Mouse (Mus musculus): Measurements from ENCODE around the gene Adgra1. TPM values are rescaled to one million over a fixed set of nuclear protein-coding genes. Genes with fewer than 3 reads are reported as not detected.

Gene Adgra1
- polyA plus RNA-seq, 1 experiment from 2014 or later: not detected

DNA sequence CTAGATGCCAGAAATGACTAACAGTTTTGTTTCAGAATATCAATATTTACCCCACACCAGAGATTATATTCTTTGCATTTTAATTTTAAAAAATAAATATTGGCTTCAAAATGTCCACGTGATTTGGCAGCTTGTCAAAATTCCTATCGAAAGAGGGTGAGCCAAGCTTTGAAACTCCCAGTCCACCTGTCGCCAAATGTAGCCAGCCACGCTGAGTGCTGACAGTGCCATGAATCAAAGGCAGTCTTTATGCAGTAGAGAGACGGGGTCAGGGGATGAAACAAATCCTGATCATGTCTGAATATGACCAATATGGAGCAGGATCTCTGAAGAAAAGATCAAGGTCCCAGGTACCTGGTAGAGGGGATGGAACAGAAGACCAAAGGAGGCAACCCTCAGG, 57.8 kb downstream of the Adgra1 start:
- H3K4me2 ChIP-seq: no peak overlapping the region
- H3K27ac ChIP-seq: no peak overlapping the region
- H3K27me3 ChIP-seq: peaks cover 54% of the 10 kb centered on the region
- no peaks in the 10 kb centered on the region for H3K36me3 ChIP-seq
- 76% methylated on average over 5 of the region's 5 CpGs for WGBS
- no peak overlapping the region for H3K4me3 ChIP-seq (replicated peaks)
- H3K4me1 ChIP-seq (replicated peaks): 0 out of 2 replicates have a peak, but pooled peaks cover 9% of the 10 kb centered on the region
- no peak for ATAC-seq (ENCODE audit: insufficient number of reproducible peaks, insufficient read depth, low FRiP score, low TSS enrichment, low read depth)
- H3K9ac ChIP-seq (replicated peaks): no peak overlapping the region
- H3K9me3 ChIP-seq: no peaks in the 10 kb centered on the region

DNA sequence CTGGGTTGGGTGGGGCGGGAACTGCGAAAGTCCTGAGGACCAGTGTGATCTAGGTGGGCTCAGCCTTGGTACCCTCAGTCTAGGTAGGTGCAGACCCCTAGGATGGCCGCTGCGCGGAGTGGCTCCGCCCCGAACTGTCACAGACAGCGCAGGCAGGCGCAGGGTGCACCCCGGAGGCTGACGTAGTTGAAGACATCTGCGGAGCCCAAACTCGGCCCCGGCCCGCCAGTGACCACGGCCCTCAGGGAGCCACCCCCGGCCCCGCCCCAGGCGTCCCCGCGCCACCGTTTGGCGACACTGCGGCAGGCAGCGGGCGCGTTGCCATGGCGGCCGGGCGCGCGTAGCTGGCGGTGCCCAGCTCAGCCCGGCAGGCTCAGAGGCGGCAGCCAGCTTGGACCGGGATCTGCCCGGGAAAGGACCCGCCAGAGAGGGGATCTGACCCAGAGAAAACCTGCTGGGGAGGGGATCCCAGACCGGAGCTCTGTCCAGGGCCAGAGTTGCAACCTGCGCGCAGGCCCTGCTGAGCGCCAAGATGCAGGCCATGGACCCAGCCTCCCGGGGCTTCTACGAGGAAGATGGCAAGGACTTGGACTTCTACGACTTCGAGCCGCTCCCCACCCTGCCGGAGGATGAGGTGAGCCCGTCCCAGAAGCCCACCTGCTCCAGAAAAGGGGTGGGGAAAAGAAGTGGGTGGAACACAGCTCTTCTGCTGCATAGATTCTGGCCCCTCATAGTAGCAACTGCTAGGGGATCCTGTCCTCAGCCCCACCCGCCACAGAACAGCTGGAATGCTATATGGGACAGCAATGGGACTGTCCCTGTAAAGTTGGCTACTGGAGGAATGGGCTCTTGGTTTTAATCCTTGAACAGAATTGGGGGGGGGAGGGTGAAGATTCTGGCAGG, 60.9 kb downstream of the Adgra1 start, which contains the start of gene Kndc1:
Gene Kndc1, plus strand, starts transcription at position 42 of the 903 bp plus-strand sequence.
- Histone ChIP-seq H3K27me3 (peaks cover 82% of the 10 kb centered on the region), H3K4me3 (replicated peaks) (peak within 1 kb of the TSS; percentile 50), H3K4me2 (peak within 1 kb of the TSS; percentile 92), H3K9ac (replicated peaks) (peak within 1 kb of the TSS; percentile 47; the same call in 1 of the 2 replicates), H3K36me3 (no peaks in the 10 kb centered on the region), H3K9me3 (no peaks in the 10 kb centered on the region), H3K27ac (no peak within 1 kb of the TSS), H3K4me1 (replicated peaks) (0 out of 2 replicates have a peak, but pooled peaks cover 9% of the 10 kb centered on the region)
- ATAC-seq (ENCODE audit: insufficient number of reproducible peaks, insufficient read depth, low FRiP score, low TSS enrichment, low read depth): peak; percentile 34; the same call in 1 of the 2 replicates
- WGBS: 2% methylated on average over 50 of the region's 50 CpGs

DNA sequence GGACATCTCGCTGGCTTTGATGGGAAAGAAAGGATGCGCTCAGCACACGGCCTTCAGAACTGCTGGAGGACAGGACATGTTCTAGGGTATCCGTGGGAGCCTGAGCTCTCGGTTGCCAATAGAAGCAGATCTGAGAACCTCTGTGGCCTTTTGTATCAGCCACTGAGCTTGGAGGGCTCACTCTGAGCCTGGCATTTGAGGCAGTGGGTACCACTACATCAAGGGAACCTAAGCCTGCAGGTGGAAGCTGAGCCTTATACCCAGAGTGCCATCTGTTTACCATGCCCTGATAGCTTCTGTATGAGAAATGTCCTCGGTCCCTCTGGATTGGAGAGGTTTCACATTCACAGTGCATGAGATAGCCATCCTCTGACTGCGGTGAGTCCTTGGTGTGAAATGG, 62.3 kb downstream of the Adgra1 start:
- Histone ChIP-seq H3K9me3 (no peaks in the 10 kb centered on the region), H3K27ac (no peak overlapping the region), H3K9ac (replicated peaks) (no peak overlapping the region), H3K27me3 (peaks cover 74% of the 10 kb centered on the region), H3K4me3 (replicated peaks) (no peak overlapping the region), H3K4me1 (replicated peaks) (0 out of 2 replicates have a peak, but pooled peaks cover 9% of the 10 kb centered on the region), H3K36me3 (no peaks in the 10 kb centered on the region), H3K4me2 (no peak overlapping the region)
- no peak for ATAC-seq (ENCODE audit: insufficient number of reproducible peaks, insufficient read depth, low FRiP score, low TSS enrichment, low read depth)
- WGBS: 82% methylated on average over 7 of the region's 7 CpGs

DNA sequence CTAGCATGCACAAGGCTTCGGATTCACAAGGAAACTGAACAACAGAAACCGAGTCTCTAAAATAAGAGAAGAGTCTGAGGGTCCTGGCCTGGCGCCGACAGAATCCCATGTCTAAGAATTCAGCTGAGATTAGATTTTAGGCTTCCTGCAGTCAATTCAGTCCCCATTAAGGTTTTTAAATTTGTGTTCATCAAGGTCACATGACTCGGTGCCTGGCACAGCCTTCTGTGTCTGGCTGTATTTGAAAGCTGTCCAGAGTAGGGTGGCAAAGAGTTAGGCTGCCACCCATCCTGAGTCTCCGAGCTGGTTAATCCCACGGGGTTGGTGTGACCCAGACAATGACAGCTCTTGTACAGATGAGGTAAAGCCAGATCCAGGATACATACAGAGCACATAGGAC, 62.8 kb downstream of the Adgra1 start:
- Histone ChIP-seq H3K9ac (replicated peaks) (no peak overlapping the region), H3K36me3 (no peaks in the 10 kb centered on the region), H3K9me3 (no peaks in the 10 kb centered on the region), H3K27me3 (peaks cover 74% of the 10 kb centered on the region), H3K4me1 (replicated peaks) (0 out of 2 replicates have a peak, but pooled peaks cover 9% of the 10 kb centered on the region), H3K4me2 (no peak overlapping the region), H3K4me3 (replicated peaks) (no peak overlapping the region), H3K27ac (no peak overlapping the region)
- no peak for ATAC-seq (ENCODE audit: insufficient number of reproducible peaks, insufficient read depth, low FRiP score, low TSS enrichment, low read depth)
- 82% methylated on average over 7 of the region's 7 CpGs for WGBS

DNA sequence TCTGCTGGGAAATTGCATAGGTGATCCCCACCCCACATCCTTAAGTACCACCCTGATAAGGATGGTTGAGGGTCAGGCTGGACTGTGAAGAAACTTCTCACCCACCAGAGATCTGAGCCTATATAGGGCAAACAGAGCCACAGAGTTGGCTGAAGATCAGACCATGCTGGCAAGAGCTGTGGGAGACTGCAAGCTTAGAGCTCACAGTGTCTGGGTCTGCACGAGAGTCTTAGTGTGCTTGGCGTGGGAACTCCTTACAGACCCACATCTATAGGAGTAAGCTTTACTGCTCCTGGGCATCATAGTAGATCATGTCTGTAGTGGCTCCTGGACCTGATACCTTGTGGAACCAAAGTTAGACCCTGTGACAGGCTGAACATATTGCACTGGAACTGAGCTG, 64.6 kb downstream of the Adgra1 start:
- 87% methylated on average over 2 of the region's 2 CpGs for WGBS
- no peaks in the 10 kb centered on the region for H3K9me3 ChIP-seq

DNA sequence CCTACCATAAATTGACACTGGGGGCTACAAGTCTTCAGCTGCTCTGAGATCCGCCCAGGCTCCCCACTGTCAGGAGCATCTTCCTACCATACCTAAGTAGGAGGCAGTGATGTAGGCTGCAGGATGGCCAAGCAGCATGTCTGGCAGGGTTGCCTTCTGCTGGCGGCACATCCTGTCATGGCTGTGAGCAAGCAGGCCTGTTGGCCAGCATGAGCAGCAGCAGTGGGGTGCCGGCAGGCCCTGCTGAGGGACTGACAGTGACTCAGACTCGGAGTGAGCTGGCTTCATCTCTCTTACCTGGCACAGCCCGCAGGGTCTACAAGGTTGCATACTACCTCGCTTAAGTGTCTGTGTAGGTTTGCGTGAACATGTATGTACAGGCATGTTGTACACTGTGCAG, 65.5 kb downstream of the Adgra1 start:
- Histone ChIP-seq H3K36me3 (no peaks in the 10 kb centered on the region), H3K27ac (no peak overlapping the region), H3K9ac (replicated peaks) (no peak overlapping the region), H3K4me3 (replicated peaks) (no peak overlapping the region), H3K27me3 (peaks cover 56% of the 10 kb centered on the region), H3K4me2 (no peak overlapping the region), H3K4me1 (replicated peaks) (0 out of 2 replicates have a peak, but pooled peaks cover 6% of the 10 kb centered on the region), H3K9me3 (no peaks in the 10 kb centered on the region)
- peak; percentile 31; the same call in 1 of the 2 replicates for ATAC-seq (ENCODE audit: insufficient number of reproducible peaks, insufficient read depth, low FRiP score, low TSS enrichment, low read depth)
- 79% methylated on average over 7 of the region's 7 CpGs for WGBS

More for the DNA sequence above, 64.6 kb downstream of the Adgra1 start:
- no peak overlapping the region for H3K4me3 ChIP-seq (replicated peaks)
- peaks cover 63% of the 10 kb centered on the region for H3K27me3 ChIP-seq
- H3K36me3 ChIP-seq: no peaks in the 10 kb centered on the region
- H3K4me2 ChIP-seq: no peak overlapping the region
- no peak overlapping the region for H3K27ac ChIP-seq
- H3K4me1 ChIP-seq (replicated peaks): 0 out of 2 replicates have a peak, but pooled peaks cover 9% of the 10 kb centered on the region
- no peak overlapping the region for H3K9ac ChIP-seq (replicated peaks)
- ATAC-seq (ENCODE audit: insufficient number of reproducible peaks, insufficient read depth, low FRiP score, low TSS enrichment, low read depth): no peak

DNA sequence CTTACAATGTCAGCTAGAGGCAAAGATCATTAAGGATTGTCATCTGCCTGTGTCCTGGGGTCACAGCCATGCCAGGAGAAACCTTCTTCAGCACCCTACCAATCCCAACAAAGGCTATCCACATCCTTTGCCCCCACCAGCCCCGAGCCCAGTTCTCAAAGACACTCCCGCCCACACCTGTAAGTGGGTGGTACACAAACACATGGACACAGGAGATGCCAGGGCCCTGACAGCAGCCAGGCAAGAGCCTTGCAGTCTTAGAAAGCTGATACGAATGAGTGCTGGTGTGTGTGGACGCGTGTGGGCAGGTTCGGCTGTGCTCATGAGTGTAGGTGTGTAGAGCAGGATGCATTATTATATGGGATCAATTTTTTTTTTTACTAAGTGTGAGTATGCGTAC, 66.5 kb downstream of the Adgra1 start:
- no peaks in the 10 kb centered on the region for H3K4me1 ChIP-seq (replicated peaks)
- 95% methylated on average over 7 of the region's 7 CpGs for WGBS
- peaks cover 52% of the 10 kb centered on the region for H3K27me3 ChIP-seq
- no peaks in the 10 kb centered on the region for H3K9me3 ChIP-seq
- H3K4me2 ChIP-seq: no peak overlapping the region
- no peak overlapping the region for H3K27ac ChIP-seq
- H3K4me3 ChIP-seq (replicated peaks): no peak overlapping the region
- ATAC-seq (ENCODE audit: insufficient number of reproducible peaks, insufficient read depth, low FRiP score, low TSS enrichment, low read depth): no peak
- no peak overlapping the region for H3K9ac ChIP-seq (replicated peaks)
- no peaks in the 10 kb centered on the region for H3K36me3 ChIP-seq

DNA sequence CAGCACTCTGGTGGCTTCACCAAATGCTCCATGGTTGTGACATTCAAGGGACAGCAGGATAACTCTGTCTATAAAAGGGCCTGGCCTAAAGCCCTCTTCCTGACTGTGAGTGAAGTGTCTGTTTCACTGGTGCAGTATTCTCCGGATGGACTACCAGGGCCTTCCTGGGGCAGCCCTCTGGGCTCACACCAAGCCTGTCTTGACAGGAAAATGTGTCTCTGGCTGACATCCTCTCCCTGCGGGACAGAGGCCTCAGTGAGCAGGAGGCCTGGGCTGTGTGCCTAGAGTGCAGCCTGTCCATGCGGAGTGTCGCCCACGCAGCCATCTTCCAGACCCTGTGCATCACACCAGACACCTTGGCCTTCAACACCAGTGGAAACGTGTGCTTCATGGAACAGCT, 66.9 kb downstream of the Adgra1 start:
- Histone ChIP-seq H3K36me3 (no peaks in the 10 kb centered on the region), H3K4me1 (replicated peaks) (peaks cover 3% of the 10 kb centered on the region; the same call in 1 of the 2 replicates), H3K9me3 (no peaks in the 10 kb centered on the region), H3K27ac (no peak overlapping the region), H3K4me3 (replicated peaks) (no peak overlapping the region), H3K27me3 (peaks cover 50% of the 10 kb centered on the region), H3K9ac (replicated peaks) (no peak overlapping the region), H3K4me2 (no peak overlapping the region)
- 92% methylated on average over 6 of the region's 6 CpGs for WGBS
- no peak for ATAC-seq (ENCODE audit: insufficient number of reproducible peaks, insufficient read depth, low FRiP score, low TSS enrichment, low read depth)

DNA sequence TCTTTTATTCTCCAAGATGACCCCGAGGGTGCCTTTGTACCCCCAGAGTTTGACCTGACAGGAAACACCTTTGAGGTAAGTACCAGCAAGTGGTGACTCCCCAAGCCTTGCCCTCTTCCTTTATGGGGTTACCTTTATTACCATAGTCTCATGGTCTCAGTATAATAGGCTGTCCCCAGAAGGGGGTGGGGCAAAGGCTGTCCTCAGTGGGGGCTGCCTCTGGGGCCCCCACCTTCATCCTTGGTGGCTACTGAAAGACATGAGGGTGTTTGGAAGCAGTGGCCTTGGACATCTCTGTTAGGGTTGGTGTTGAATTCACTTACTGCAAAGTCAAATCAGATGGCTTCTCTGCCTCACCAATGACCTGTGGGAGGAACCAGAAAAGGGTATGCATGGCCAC, 68.0 kb downstream of the Adgra1 start:
- Histone ChIP-seq H3K36me3 (no peaks in the 10 kb centered on the region), H3K9ac (replicated peaks) (no peak overlapping the region), H3K27me3 (peaks cover 39% of the 10 kb centered on the region), H3K4me2 (no peak overlapping the region), H3K27ac (no peak overlapping the region), H3K9me3 (no peaks in the 10 kb centered on the region), H3K4me1 (replicated peaks) (peaks cover 5% of the 10 kb centered on the region; the same call in 1 of the 2 replicates), H3K4me3 (replicated peaks) (no peak overlapping the region)
- ATAC-seq (ENCODE audit: insufficient number of reproducible peaks, insufficient read depth, low FRiP score, low TSS enrichment, low read depth): no peak
- 50% methylated on average over 1 of the region's 1 CpGs for WGBS

DNA sequence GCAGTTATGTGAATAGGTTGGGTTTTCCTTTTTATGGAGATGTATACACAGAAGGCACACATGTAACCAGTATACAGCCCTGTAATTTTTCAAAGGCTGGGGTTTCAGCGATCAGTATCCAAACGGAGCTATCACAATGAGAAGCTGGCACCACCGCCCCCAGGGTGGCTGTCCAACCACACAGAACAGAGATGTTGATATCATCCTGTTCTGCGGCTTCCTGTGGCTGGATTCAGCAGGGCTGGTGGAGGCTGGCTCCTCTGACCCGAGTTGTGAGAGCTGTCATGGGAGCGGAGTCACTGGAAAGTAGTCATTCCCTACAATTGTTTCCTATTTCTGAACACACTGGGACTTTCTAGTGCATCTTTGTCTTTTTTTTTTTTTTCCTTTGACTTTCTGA, 71.3 kb downstream of the Adgra1 start:
- no peak overlapping the region for H3K4me2 ChIP-seq
- no peak overlapping the region for H3K9ac ChIP-seq (replicated peaks)
- H3K27ac ChIP-seq: no peak overlapping the region
- H3K36me3 ChIP-seq: no peaks in the 10 kb centered on the region
- peaks cover 20% of the 10 kb centered on the region for H3K4me1 ChIP-seq (replicated peaks)
- H3K4me3 ChIP-seq (replicated peaks): no peak overlapping the region
- ATAC-seq (ENCODE audit: insufficient number of reproducible peaks, insufficient read depth, low FRiP score, low TSS enrichment, low read depth): no peak
- H3K9me3 ChIP-seq: no peaks in the 10 kb centered on the region
- peaks cover 13% of the 10 kb centered on the region for H3K27me3 ChIP-seq
- WGBS: 36% methylated on average over 6 of the region's 6 CpGs

DNA sequence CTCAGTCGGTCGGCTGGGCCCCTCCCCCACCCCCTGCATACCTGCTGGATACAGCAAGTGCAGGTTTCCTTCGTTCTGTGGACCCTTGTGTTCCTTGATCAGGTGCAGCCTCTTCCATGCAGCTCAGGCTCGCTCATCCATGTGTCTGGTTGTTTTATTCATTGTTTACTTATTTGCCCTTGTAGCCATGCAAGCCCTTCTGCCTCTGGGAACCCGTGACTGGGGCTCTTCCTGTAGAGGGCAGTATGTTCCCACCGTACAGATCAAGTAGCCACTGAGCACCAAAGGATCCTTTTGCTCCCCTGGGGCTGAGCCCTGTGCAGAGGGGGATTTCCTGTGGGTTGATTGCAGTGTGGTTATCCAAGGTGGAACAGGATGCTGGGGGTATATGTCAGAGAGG, 71.7 kb downstream of the Adgra1 start:
- no peak; the same call in 1 of the 2 replicates for ATAC-seq (ENCODE audit: insufficient number of reproducible peaks, insufficient read depth, low FRiP score, low TSS enrichment, low read depth)
- 15% methylated on average over 6 of the region's 6 CpGs for WGBS
- H3K9me3 ChIP-seq: no peaks in the 10 kb centered on the region
- no peak overlapping the region for H3K4me3 ChIP-seq (replicated peaks)
- H3K9ac ChIP-seq (replicated peaks): no peak overlapping the region
- peaks cover 20% of the 10 kb centered on the region for H3K4me1 ChIP-seq (replicated peaks)
- H3K36me3 ChIP-seq: no peaks in the 10 kb centered on the region
- peaks cover 13% of the 10 kb centered on the region for H3K27me3 ChIP-seq
- H3K27ac ChIP-seq: no peak overlapping the region
- no peak overlapping the region for H3K4me2 ChIP-seq

All from limb, embryonic 12.5 days (tissue).